Mouse (Mus musculus) T-helper 2 cell (primary cell): ENCODE results near the gene P2ry12.

ENCODE experiments used
- in situ Hi-C: fragments of 300-600 bp; cut with MboI, MseI; formaldehyde crosslinking; loops from one replicate; pipeline ENCODE4 v1.15.1; 2025; ENCODE audit warnings: high pct_unique_total_duplicates

P2ry12 gene

DNA sequence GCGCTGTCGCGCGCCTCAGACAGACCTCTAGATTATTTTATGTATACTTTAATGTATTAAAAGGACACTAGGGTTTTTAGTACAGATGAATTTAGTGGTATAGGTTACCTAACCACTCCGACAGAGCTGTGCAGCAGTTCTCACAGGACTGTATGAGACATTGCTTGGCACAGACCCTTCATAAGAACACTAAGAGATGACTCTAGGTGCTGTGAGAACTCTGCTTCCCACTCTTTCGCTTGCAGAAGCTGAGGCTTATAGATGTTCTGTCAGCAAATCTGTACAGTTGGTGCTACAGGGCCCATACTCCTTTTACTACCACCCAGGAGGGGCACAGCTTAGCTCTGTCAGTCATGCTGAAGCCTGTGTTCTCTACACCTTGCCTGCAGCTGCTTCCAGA lies 71.0 kb downstream of the P2ry12 start:
- in situ Hi-C loops = loop anchor here (25.0 kb wide), 1 partner anchor 546 kb away; the partner anchor contains the start of gene Gm5538

DNA sequence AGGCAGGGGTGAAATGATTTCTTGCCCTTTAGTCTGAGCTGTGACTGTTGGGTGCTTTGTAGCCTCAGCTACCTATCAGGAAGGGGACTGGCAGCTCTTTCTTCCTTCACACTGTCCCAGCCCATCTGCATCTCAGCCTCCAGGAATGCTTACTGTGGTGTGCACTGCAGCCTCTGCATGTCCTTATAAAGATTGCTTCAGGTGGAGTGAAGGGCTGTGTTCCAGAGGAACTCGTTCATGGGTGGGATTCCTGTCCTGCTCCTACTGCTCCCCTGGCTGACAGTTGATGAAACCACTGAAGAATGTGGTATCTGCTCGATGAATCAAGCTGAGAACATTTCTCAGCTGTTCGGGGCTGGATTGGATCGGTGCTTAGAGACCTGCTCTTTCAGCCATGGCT lies 75.3 kb downstream of the P2ry12 start:
- in situ Hi-C loops = loop anchor here (25.0 kb wide), 1 partner anchor 550 kb away; the partner anchor contains the start of gene Gm5538

DNA sequence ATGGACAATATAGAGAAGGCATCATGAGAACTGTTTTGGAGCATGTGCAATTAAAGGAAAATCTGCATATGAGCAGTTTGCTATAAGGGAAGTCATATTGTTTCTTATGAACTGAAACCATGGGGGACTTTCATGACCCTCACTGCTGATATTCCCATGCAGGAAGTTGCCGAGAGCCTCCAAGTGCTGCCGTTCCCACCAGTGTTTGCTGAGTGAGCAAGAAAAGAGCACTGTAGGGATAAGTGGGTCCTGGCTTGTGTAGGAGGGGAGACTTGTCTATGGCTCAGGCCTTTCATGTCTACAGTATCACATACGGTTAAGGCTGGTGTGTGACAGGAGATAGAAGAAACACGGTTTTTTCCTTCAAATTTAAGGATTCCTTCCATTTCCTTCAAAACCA lies 77.0 kb downstream of the P2ry12 start:
- in situ Hi-C loops = loop anchor here (25.0 kb wide), 1 partner anchor 552 kb away; the partner anchor contains the start of gene Gm5538

DNA sequence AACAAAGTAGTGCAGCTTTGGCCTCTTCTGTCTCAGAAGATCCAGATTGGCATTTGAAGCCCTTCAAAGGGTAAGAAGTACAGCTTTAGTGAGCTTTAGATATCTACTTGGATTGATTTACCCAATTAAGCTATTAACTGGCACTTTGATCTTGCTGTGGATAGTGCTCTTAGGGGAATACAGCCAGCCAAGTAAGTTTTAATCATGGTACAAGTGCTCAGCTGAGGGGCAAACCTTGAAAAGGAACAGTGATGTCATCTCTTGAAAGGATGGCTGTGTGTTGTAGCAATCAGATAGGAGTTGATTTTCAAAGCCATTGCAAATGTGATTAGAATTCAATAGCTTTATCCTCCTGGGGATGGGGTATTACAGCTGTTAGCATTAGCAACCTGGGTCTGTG lies 80.5 kb downstream of the P2ry12 start:
- in situ Hi-C loops = loop anchor here (25.0 kb wide), 1 partner anchor 555 kb away; the partner anchor contains the start of gene Gm5538

DNA sequence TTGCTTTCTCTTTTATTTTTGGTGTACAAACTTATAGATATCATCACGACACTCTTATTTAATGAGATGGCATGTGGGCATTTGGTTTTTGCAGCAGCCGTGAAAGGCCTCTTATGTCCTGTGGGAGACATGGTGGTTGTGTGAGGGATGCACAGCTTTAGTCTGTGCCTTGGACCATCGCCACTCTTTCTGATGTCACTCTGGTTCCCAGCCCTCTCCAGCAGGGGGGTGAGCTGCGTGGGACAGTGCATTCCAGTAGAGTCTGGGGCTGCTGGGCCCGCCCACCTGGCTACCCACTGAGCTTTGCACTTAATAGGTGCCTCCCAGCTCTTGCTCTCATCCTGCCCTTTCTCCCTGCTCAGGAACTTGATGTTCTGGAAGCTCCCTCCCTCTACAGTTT lies 81.5 kb downstream of the P2ry12 start:
- in situ Hi-C loops = loop anchor here (25.0 kb wide), 1 partner anchor 556 kb away; the partner anchor contains the start of gene Gm5538

DNA sequence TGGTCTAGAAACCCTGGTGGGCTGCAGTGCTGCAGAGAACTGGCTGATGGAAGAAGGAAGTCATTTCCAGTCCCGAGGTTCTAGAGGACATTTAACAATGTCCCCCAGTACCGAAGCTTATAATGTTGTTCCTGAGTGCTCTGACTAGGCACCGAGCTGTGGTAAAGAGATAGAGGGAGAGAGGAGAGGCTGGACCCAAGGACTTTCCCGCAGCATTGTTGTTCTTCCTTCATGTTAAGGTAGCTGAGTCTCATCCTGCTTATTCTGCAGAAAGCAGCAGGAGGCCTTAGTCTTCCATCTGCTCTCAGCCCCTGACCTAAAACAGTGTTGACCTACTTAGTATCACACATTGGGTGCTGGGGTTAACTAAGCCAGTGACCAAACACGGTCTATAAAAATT lies 85.8 kb downstream of the P2ry12 start:
- in situ Hi-C loops = loop anchor here (25.0 kb wide), 1 partner anchor 560 kb away; the partner anchor contains the start of gene Gm5538

DNA sequence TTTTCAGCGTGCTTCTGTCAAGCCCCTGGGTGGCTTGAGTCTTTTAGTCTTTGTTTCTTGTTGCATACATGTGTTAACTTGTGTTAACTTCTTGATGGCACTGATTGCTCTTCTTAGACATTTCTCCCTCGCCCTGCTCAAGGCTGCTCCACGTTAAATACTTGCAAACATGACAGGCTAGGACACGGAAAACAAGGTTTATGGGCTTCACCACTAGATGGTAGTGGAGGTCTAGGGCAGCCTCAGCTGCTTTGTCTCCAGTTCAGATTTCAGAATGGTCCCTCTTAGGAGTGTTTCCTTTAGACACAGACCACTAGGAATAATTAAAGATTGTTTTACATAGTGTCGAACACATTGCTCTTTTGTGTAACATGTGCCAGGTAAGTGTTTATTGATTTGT lies 87.4 kb downstream of the P2ry12 start:
- in situ Hi-C loops = loop anchor here (25.0 kb wide), 1 partner anchor 562 kb away; the partner anchor contains the start of gene Gm5538

DNA sequence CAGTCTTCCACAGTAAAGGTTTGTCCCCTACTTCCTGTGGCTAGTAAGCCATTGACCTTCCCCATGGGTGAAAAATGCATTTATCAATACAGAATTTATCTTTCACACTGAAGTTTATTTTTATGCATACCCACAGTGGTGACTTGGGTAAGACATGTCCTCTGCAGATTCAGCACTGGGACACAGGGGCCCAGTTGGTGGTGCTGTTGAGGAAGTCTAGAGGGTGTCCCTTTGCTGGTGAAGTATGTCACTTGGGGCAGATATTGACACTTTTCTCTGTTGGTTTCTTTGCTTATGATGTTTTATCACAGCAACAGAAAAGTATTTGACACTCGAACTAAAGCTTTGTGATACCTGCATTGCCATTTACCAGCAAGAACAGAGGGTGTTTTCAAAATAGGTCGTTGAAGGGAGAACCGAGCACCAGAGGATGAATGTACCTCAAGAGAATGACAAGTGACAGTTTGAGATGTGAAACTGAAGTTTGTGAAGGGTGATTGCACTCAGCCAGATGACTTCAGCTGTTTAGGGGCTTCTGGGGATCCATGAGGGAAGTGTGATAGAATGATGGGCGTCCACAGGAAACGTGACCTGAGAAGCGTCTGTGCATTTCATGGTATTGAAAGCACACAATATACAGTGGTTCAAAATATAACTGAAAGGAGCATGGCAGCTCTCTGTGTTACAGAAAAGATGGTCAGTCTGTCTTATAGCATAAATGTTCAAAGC lies 88.1 kb downstream of the P2ry12 start:
- in situ Hi-C loops = loop anchor here (25.0 kb wide), 1 partner anchor 563 kb away; the partner anchor contains the start of gene Gm5538

DNA sequence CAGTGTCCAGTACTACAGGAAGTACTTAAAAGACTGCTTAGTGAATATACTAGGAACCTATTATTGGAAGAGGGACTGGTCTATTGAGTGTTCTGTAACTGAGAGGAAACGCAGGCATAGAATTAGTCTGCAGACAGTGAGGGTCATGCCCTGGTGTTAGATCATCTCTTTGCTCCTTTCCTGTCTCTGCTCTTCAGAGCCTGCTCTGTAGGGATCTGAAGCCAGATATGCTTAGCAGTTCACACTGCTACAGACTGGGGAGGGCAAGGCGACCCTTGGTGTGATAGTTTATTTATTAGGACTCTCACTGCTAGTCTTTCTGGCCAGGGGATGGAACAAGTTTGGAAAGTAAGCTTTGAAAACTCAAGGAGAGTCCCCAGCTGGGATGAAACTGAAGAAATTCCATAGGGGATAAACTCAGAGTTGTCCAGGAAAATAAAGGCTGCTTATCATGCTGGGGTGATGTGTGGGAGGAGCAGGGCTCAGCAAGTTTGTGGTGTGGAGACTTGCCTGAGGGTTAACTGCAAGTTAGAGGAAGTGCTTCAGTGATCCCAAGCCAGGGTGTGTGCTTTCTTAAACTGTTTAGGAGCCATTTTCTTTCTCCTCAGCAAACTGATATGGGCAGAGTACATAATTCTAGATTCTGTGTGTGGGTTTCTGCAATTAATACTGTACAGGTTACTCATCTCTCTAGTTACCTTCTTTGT lies 92.6 kb downstream of the P2ry12 start:
- in situ Hi-C loops = no loop called here

DNA sequence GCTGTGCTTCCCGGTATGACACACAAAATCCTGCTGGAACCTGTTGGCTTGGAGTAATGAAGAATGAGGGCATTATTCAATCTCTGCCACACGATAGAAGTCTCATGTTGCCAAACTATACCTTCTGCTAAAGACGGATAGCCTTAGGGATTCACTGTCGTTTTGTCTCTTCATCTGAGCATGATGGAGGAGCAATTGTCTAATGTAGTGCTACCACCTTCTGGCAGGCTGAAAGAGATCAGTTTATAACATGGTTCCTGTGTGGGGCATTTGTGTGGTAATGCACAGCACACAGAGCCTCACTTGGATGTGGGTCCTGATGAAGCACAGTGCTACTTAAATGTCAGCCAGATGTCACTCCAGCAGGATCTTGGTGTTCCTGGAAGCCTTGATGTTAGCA lies 93.5 kb downstream of the P2ry12 start:
- in situ Hi-C loops = no loop called here

DNA sequence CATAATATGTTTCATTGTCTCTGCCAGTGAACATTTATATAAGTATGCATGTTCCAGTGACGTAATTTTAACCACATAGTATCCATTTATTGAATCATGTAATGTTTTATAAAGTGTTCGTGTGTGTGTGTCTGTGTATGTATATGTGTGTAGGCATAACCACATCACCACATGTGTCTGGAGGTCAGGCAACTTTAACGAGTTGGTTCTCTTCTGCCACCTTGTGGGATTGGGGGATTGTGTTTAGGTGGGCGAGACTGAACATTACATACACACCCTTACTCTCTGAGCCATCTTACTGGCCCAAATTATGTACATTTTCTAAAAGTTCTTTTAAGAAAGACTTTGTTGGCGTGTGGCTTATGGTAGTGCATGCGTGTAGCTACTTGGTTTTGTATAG lies 94.2 kb downstream of the P2ry12 start:
- in situ Hi-C loops = no loop called here

DNA sequence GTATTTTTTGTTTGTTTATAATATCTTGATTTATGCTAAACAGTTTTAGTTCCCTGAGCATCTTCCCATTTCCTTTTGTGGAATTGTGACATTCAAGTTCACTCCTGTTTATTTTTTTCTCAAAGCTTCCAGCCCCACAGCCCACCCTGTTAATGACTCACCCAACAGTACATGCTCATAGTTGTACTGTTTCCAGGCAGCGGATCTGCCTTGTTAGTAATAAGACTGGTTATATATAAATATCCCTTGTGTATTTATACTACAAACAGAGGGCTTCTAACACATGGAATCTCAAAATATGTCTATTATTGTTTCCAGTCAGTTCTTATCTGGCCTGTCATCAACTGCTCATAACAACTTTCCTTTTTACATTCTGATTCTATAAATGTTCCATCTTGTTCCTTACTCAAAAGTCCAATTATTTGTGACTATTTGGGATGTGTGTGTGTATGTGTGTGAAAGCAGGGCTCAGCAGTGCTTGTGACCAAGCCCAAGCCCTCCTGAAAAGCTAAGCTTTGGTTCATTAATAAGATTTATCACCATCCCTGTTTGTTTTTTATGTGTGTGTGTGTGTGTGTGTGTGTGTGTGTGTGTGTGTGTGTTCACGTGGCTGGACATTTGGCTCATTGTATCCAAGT lies 95.1 kb downstream of the P2ry12 start:
- in situ Hi-C loops = no loop called here
